Mouse (Mus musculus) bone marrow macrophage, adult 2 months (primary cell): ENCODE measurements around the gene Hs2st1.

Source experiments
- CTCF ChIP-seq: IDR thresholded peaks from 2 replicates; pipeline ENCODE4 v1.5.1; 2012; ENCODE audit warnings: low read depth, mild to moderate bottlenecking, low read length, moderate library complexity
- POLR2A ChIP-seq: IDR thresholded peaks from 2 replicates; pipeline ENCODE4 v1.6.1; 2012; ENCODE audit warnings: mild to moderate bottlenecking, low read depth, low read length, borderline replicate concordance

- no peak for TF ChIP-seq POLR2A
- no peak for TF ChIP-seq CTCF
Measured at GRCm38 (mm10) chr3:144563916-144564315, 6.1 kb downstream of the Hs2st1 start.
